ENCODE assay signal across 19 mouse cellular contexts in the genomic region with DNA sequence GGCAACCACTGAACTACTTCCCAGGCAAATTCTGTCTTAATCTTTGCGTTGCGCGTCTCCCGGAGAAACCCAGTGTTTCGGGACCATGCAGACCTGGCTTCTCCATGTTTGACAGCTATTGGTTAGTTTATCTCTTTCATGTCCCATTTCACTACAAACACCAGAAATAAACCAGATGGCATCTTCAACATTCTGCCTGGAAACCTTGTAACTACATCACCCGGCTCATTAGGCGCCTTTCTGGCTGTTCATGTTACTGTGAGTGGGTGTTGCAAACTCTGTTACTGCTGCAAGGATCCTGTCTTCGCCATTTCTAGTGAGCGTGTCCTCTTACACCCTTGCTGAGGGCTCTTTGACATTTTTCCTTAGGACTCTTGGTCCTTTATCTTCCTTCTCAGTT. TPM values are rescaled to one million over a fixed set of nuclear protein-coding genes. Genes with fewer than 3 reads are reported as not detected.
DNase-seq lines count a peak whose midpoint lies in the region; ATAC-seq lines count a peak whose summit lies in the region.
"Had no signal": no experiment of that assay in that cellular context is flagged by ENCODE, and none has a peak within 500 bp of the region (broad histone marks: within the 10 kb centered on the region; RNA-seq: fewer than 3 reads in every experiment).

No protein-coding gene starts in this region.

- no peaks in the 10 kb centered on the region for H3K27me3 ChIP-seq in forebrain, embryonic 14.5 days (replicated peaks; ENCODE audit: control insufficient read depth, insufficient read depth, low read length)
- H3K27me3 ChIP-seq in forebrain, embryonic 11.5 days (ENCODE audit: control insufficient read depth, insufficient read depth, low read length), result 0 out of 2 replicates have a peak, but pooled peaks cover 2% of the 10 kb centered on the region
- H3K27me3 ChIP-seq in neural tube, embryonic 11.5 days (ENCODE audit: control insufficient read depth, insufficient read depth, low read length), result no peaks in the 10 kb centered on the region
- H3K27me3 ChIP-seq in forebrain, embryonic 15.5 days, result no peaks in the 10 kb centered on the region
- no peaks in the 10 kb centered on the region; the same call in 1 of the 2 replicates for H3K27me3 ChIP-seq in limb, embryonic 12.5 days
- H3K27me3 ChIP-seq: hindbrain, embryonic 12.5 days; liver, embryonic 13.5 days; Patski had no signal

- H3K4me3 ChIP-seq in forebrain, embryonic 14.5 days (ENCODE audit: low read depth, low read length), result no peak overlapping the region
- no peak overlapping the region for H3K4me3 ChIP-seq in forebrain, embryonic 11.5 days (ENCODE audit: low read depth, low read length)
- no peak overlapping the region for H3K4me3 ChIP-seq in neural tube, embryonic 11.5 days (ENCODE audit: low read depth, low read length)
- no peak overlapping the region for H3K4me3 ChIP-seq in forebrain, embryonic 15.5 days
- H3K4me3 ChIP-seq in limb, embryonic 12.5 days (replicated peaks), result no peak overlapping the region
- H3K4me3 ChIP-seq: heart, embryonic 15.5 days; hindbrain, embryonic 12.5 days; liver, embryonic 13.5 days had no signal

- H3K9ac ChIP-seq in forebrain, embryonic 14.5 days (ENCODE audit: low read length), result no peak overlapping the region
- H3K9ac ChIP-seq in forebrain, embryonic 11.5 days (ENCODE audit: low read length), result no peak overlapping the region
- H3K9ac ChIP-seq in neural tube, embryonic 11.5 days (ENCODE audit: low read length), result no peak overlapping the region
- H3K9ac ChIP-seq in forebrain, embryonic 15.5 days (replicated peaks), result no peak overlapping the region
- no peak overlapping the region for H3K9ac ChIP-seq in limb, embryonic 12.5 days (replicated peaks)
- H3K9ac ChIP-seq: heart, embryonic 15.5 days; hindbrain, embryonic 12.5 days; liver, embryonic 13.5 days had no signal

- no peak overlapping the region for H3K27ac ChIP-seq in forebrain, embryonic 14.5 days (ENCODE audit: low read depth, low read length)
- H3K27ac ChIP-seq in forebrain, embryonic 11.5 days (ENCODE audit: low read depth, low read length), result no peak overlapping the region
- no peak overlapping the region for H3K27ac ChIP-seq in neural tube, embryonic 11.5 days (ENCODE audit: low read depth, low read length)
- peak overlapping the region; percentile 9 for H3K27ac ChIP-seq in forebrain, embryonic 15.5 days (replicated peaks)
- H3K27ac ChIP-seq in limb, embryonic 12.5 days, result peak overlapping the region; percentile 71
- H3K27ac ChIP-seq: heart, embryonic 15.5 days; liver, embryonic 13.5 days had no signal

- peak; percentile 59 for DNase-seq in forebrain, embryonic 14.5 days (ENCODE audit: low spot score)
- DNase-seq in forebrain, embryonic 11.5 days (ENCODE audit: low spot score), result no peak
- DNase-seq in neural tube, embryonic 11.5 days (ENCODE audit: low spot score), result peak; percentile 9
- no peak for DNase-seq in neural tube, embryonic 10.5 days (ENCODE audit: extremely low spot score, low spot score)
- no peak for DNase-seq in adrenal gland, adult 8-10 months
- DNase-seq: cerebellum, adult 18-20 months; kidney, adult 11 months; kidney, postnatal 36 days; liver, embryonic 13.5 days; right cerebral cortex, postnatal 25 days; thymus, adult 18-20 months had no signal

- no peaks in the 10 kb centered on the region for H3K9me3 ChIP-seq in forebrain, embryonic 14.5 days (replicated peaks; ENCODE audit: control insufficient read depth, low read length)
- no peaks in the 10 kb centered on the region for H3K9me3 ChIP-seq in forebrain, embryonic 11.5 days (ENCODE audit: control insufficient read depth, low read length)
- H3K9me3 ChIP-seq in neural tube, embryonic 11.5 days (ENCODE audit: control insufficient read depth, low read length), result no peaks in the 10 kb centered on the region
- no peaks in the 10 kb centered on the region for H3K9me3 ChIP-seq in forebrain, embryonic 15.5 days
- no peaks in the 10 kb centered on the region for H3K9me3 ChIP-seq in limb, embryonic 12.5 days
- H3K9me3 ChIP-seq: heart, embryonic 15.5 days; hindbrain, embryonic 12.5 days; liver, embryonic 13.5 days had no signal

- no peaks in the 10 kb centered on the region for H3K36me3 ChIP-seq in forebrain, embryonic 14.5 days (ENCODE audit: control insufficient read depth, insufficient read depth, low read length)
- H3K36me3 ChIP-seq in forebrain, embryonic 11.5 days (ENCODE audit: control insufficient read depth, insufficient read depth, low read length), result no peaks in the 10 kb centered on the region
- no peaks in the 10 kb centered on the region for H3K36me3 ChIP-seq in neural tube, embryonic 11.5 days (ENCODE audit: control insufficient read depth, insufficient read depth, low read length)
- no peaks in the 10 kb centered on the region for H3K36me3 ChIP-seq in forebrain, embryonic 15.5 days
- H3K36me3 ChIP-seq in limb, embryonic 12.5 days, result no peaks in the 10 kb centered on the region
- H3K36me3 ChIP-seq: heart, embryonic 15.5 days; hindbrain, embryonic 12.5 days; liver, embryonic 13.5 days had no signal

- ATAC-seq in forebrain, embryonic 14.5 days, result no peak
- ATAC-seq in forebrain, embryonic 11.5 days (replicated peaks; ENCODE audit: low FRiP score), result no peak
- no peak for ATAC-seq in neural tube, embryonic 11.5 days (ENCODE audit: insufficient read depth, low FRiP score, low TSS enrichment)
- no peak for ATAC-seq in forebrain, embryonic 15.5 days (replicated peaks)
- no peak for ATAC-seq in limb, embryonic 12.5 days (ENCODE audit: insufficient number of reproducible peaks, insufficient read depth, low FRiP score, low TSS enrichment, low read depth)
- ATAC-seq in erythroblast, adult 5-6 weeks (replicated peaks; ENCODE audit: low FRiP score, poor library complexity, severe bottlenecking), result no peak
- ATAC-seq: Patski had no signal

- 84% methylated on average over 9 of the region's 9 CpGs for WGBS in forebrain, embryonic 14.5 days
- 95% methylated on average over 9 of the region's 9 CpGs for WGBS in forebrain, embryonic 11.5 days
- 89% methylated on average over 9 of the region's 9 CpGs for WGBS in neural tube, embryonic 11.5 days
- 70% methylated on average over 9 of the region's 9 CpGs for WGBS in forebrain, embryonic 15.5 days
- WGBS in limb, embryonic 12.5 days, result 77% methylated on average over 9 of the region's 9 CpGs

- H3K4me1 ChIP-seq in forebrain, embryonic 14.5 days (ENCODE audit: control insufficient read depth, insufficient read depth, low read length), result peaks cover 24% of the 10 kb centered on the region
- peaks cover 22% of the 10 kb centered on the region for H3K4me1 ChIP-seq in forebrain, embryonic 11.5 days (replicated peaks; ENCODE audit: control insufficient read depth, insufficient read depth, low read length)
- peaks cover 20% of the 10 kb centered on the region for H3K4me1 ChIP-seq in neural tube, embryonic 11.5 days (ENCODE audit: control insufficient read depth, insufficient read depth, low read length)
- H3K4me1 ChIP-seq in forebrain, embryonic 15.5 days, result peaks cover 27% of the 10 kb centered on the region
- H3K4me1 ChIP-seq in limb, embryonic 12.5 days (replicated peaks), result peaks cover 40% of the 10 kb centered on the region
- H3K4me1 ChIP-seq: heart, embryonic 15.5 days had no signal

- H3K4me2 ChIP-seq in forebrain, embryonic 14.5 days (ENCODE audit: low read length), result no peak overlapping the region
- no peak overlapping the region for H3K4me2 ChIP-seq in forebrain, embryonic 11.5 days (ENCODE audit: low read depth, low read length, severe bottlenecking)
- H3K4me2 ChIP-seq in neural tube, embryonic 11.5 days (ENCODE audit: low read depth), result no peak overlapping the region
- no peak overlapping the region for H3K4me2 ChIP-seq in forebrain, embryonic 15.5 days (replicated peaks)
- no peak overlapping the region for H3K4me2 ChIP-seq in limb, embryonic 12.5 days
- H3K4me2 ChIP-seq: heart, embryonic 15.5 days; hindbrain, embryonic 12.5 days; liver, embryonic 13.5 days had no signal

RNA-seq across cellular contexts. Expression of a gene that starts 47.0 kb away (rescaled TPM):
- 6,589 and 7,102 TPM in 2 replicates for polyA plus RNA-seq in forebrain, embryonic 14.5 days (2014; fragmentation: Nextera tagmentation; extraction: Ambion mirVana)
- polyA plus RNA-seq in forebrain, embryonic 11.5 days (2014; fragmentation: Nextera tagmentation; extraction: Ambion mirVana), result 2,785 and 3,035 TPM in 2 replicates
- polyA plus RNA-seq in neural tube, embryonic 11.5 days (2014; fragmentation: Nextera tagmentation; extraction: Ambion mirVana), result 1,357 and 1,505 TPM in 2 replicates
- polyA plus RNA-seq in forebrain, embryonic 15.5 days (2015; fragmentation: Nextera tagmentation; extraction: Ambion mirVana), result 6,946 and 7,065 TPM in 2 replicates
- polyA plus RNA-seq in limb, embryonic 12.5 days (2016; fragmentation: Nextera tagmentation; extraction: Ambion mirVana), result 1,818 and 1,932 TPM in 2 replicates
- total RNA-seq in erythroblast, adult 5-6 weeks (2015; ENCODE audit: low replicate concordance), result not detected in 2 replicates
- not detected in 2 replicates for total RNA-seq in erythroblast, adult 5-6 weeks (2017; ENCODE audit: low replicate concordance)
- total RNA-seq in adrenal gland, adult 8-10 months (2022), result 100 to 1,000 TPM in 2 of 4 experiments, 10 to 100 TPM in 2; 42.5 to 190 (median 123) TPM
- total RNA-seq: granulocyte monocyte progenitor cell, adult 5-6 weeks; megakaryocyte-erythroid progenitor cell, adult 5-6 weeks had no signal

RNA-seq across cellular contexts. Expression of a gene that starts 58.2 kb away (rescaled TPM):
- 240 and 254 TPM in 2 replicates for polyA plus RNA-seq in forebrain, embryonic 14.5 days (2014; fragmentation: Nextera tagmentation; extraction: Ambion mirVana)
- polyA plus RNA-seq in forebrain, embryonic 11.5 days (2014; fragmentation: Nextera tagmentation; extraction: Ambion mirVana), result 111 and 123 TPM in 2 replicates
- polyA plus RNA-seq in neural tube, embryonic 11.5 days (2014; fragmentation: Nextera tagmentation; extraction: Ambion mirVana), result 99.5 and 105 TPM in 2 replicates
- polyA plus RNA-seq in forebrain, embryonic 15.5 days (2015; fragmentation: Nextera tagmentation; extraction: Ambion mirVana), result 184 and 201 TPM in 2 replicates
- 68.7 and 69.3 TPM in 2 replicates for polyA plus RNA-seq in limb, embryonic 12.5 days (2016; fragmentation: Nextera tagmentation; extraction: Ambion mirVana)
- total RNA-seq in erythroblast, adult 5-6 weeks (2015; ENCODE audit: low replicate concordance), result 6.9 and 11.5 TPM in 2 replicates
- total RNA-seq in erythroblast, adult 5-6 weeks (2017; ENCODE audit: low replicate concordance), result 3.0 and 3.5 TPM in 2 replicates
- 10 to 100 TPM; 81.0 to 96.7 (median 91.6) TPM for total RNA-seq in adrenal gland, adult 8-10 months (2022)

Comparison
In these comparisons a context has a peak if more than half of its experiments do, and no peak if none do; other contexts are left out.
1. DNase-seq: peak in forebrain, embryonic 14.5 days (single experiment) and neural tube, embryonic 11.5 days (single experiment); none in forebrain, embryonic 11.5 days (single experiment), neural tube, embryonic 10.5 days (single experiment) and adrenal gland, adult 8-10 months (single experiment).
2. H3K27ac ChIP-seq: peak in forebrain, embryonic 15.5 days (single experiment) and limb, embryonic 12.5 days (single experiment); none in forebrain, embryonic 14.5 days (single experiment), forebrain, embryonic 11.5 days (single experiment) and neural tube, embryonic 11.5 days (single experiment).